Mouse (Mus musculus) heart, embryonic 13.5 days (tissue): ENCODE measurements at regions not wholly inside any gene's neighbourhood (a gene's known extent, or its start where the extent isn't known, plus 50 kb on each side); places are given as distances from the start of the nearest gene placed in this dataset.

Experiments
- ATAC-seq: fragments of 200-750 bp; cut with Nextera tagmentation; 2 replicates; pipeline ENCODE4 v1.8.0; 2017; ENCODE audit warnings: moderate TSS enrichment; ENCODE audit not compliant: insufficient number of reproducible peaks, low FRiP score, low TSS enrichment; ENCODE audit errors: extremely low read depth
- H3K27ac ChIP-seq: fragments of 300-500 bp; sonication (generic); replicated peaks from 2 replicates; pipeline ENCODE4 v1.5.1; 2015; ENCODE audit warnings: moderate library complexity, mild to moderate bottlenecking, inconsistent platforms
- H3K27me3 ChIP-seq: fragments of 300-500 bp; sonication (generic); replicated peaks from 2 replicates; pipeline ENCODE4 v1.6.1; 2015; ENCODE audit warnings: mild to moderate bottlenecking, inconsistent platforms
- H3K36me3 ChIP-seq: fragments of 300-500 bp; sonication (generic); 2 replicates; pipeline ENCODE4 v1.6.1; 2015; ENCODE audit warnings: mild to moderate bottlenecking, inconsistent platforms
- H3K4me1 ChIP-seq: fragments of 300-500 bp; sonication (generic); 2 replicates; pipeline ENCODE4 v1.6.1; 2015; ENCODE audit warnings: inconsistent platforms
- H3K4me2 ChIP-seq: fragments of 300-500 bp; sonication (generic); 2 replicates; pipeline ENCODE4 v1.6.1; 2015; ENCODE audit warnings: inconsistent platforms, mild to moderate bottlenecking, moderate library complexity
- H3K4me3 ChIP-seq: fragments of 300-500 bp; sonication (generic); 2 replicates; pipeline ENCODE4 v1.5.1; 2015; ENCODE audit warnings: moderate library complexity, mild to moderate bottlenecking, inconsistent platforms
- H3K9ac ChIP-seq: fragments of 300-500 bp; sonication (generic); 2 replicates; pipeline ENCODE4 v1.6.1; 2015; ENCODE audit warnings: inconsistent platforms, mild to moderate bottlenecking, moderate library complexity
- H3K9me3 ChIP-seq: fragments of 300-500 bp; sonication (generic); 2 replicates; pipeline ENCODE4 v1.6.1; 2016; ENCODE audit warnings: inconsistent platforms
- WGBS: fragments of 180-500 bp; shearing (Covaris S2); methylation state at CpG from one replicate; pipeline ENCODE4 v1.1.7; 2015; ENCODE audit warnings: mixed read lengths; 5-methylcytosine and 5-hydroxymethylcytosine counted together

DNA sequence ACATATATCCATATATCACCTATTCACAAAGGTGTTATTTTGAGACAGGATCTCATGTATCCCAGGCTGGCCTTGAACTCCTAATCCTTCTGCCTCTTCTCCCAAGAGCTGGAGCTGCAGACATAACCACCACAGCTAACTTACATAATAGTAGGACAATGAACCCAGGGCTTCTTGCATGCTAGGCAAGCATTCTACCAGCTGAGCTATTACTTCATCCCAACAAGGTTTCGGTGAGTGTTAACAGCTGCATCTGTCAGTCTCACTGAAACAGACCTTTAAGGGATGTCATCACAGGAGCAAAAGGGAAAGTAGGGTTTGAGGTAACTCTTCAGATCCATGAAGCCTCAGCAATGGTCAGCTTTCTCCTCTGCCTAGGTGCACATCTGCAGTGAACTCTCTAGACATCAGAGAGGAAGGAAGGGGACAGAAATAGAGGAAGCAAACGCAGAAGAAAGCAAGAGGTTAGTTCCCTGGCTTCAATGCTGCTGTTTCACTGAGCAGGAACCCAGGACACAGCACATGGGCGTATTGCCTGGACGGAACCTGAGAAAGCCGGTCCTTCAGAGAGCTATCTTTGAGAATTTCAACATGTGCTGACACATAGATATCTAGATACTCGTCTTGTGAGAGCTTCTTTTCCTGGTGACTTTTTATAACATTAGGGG is 163.1 kb downstream of the Pfkfb3 start:
- no peak for ATAC-seq
- no peaks in the 10 kb centered on the region for H3K4me1 ChIP-seq
- 39% methylated on average over 6 of the region's 6 CpGs for WGBS
- no peak overlapping the region for H3K9ac ChIP-seq
- no peak overlapping the region for H3K4me2 ChIP-seq
- no peaks in the 10 kb centered on the region for H3K27me3 ChIP-seq
- H3K36me3 ChIP-seq = no peaks in the 10 kb centered on the region
- no peak overlapping the region for H3K27ac ChIP-seq
- H3K9me3 ChIP-seq = no peaks in the 10 kb centered on the region
- no peak overlapping the region for H3K4me3 ChIP-seq

DNA sequence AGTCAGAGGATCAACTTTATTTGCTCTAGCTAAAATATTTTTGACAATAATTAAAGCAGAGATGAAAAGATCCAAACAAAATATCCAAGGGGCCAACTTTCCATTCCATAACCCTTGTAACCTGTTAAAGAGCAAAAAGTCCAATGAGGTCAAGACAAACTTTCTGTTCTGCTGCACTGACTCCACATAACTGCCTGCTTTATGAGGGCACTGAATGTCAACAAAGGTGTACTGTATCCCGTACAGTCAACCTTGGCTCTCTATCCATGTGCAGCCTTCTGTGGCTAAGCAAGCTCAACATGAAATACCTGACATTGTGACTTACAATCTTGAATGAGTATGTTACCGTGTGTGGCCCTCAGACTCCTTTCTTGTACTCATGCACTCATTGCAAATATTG is 166.3 kb downstream of the Pfkfb3 start:
- Histone ChIP-seq H3K4me1 (no peaks in the 10 kb centered on the region), H3K4me2 (no peak overlapping the region), H3K4me3 (no peak overlapping the region), H3K36me3 (no peaks in the 10 kb centered on the region), H3K9ac (no peak overlapping the region), H3K9me3 (no peaks in the 10 kb centered on the region), H3K27me3 (no peaks in the 10 kb centered on the region), H3K27ac (no peak overlapping the region)
- 67% methylated on average over 2 of the region's 2 CpGs for WGBS
- no peak for ATAC-seq

DNA sequence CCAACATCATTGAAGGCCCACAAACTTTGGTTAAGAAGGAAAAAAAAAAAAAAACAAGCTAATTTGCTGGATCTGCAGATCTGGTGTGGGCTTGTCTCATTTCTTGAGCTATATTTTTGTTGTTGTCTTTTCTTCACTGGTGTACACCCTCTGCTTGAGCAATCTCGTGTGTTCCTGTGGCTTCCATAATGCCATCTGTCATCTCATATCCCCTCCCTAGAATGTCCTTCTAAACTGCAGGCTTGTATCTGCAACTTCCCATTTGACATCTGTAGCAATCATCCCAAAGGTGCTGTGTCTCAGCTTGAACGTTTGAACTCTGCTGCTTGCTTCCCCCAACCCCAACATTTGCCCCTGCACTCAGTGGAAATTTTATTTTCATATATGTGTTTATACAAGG is 170.1 kb downstream of the Pfkfb3 start:
- H3K27me3 ChIP-seq = no peaks in the 10 kb centered on the region
- no peak overlapping the region for H3K27ac ChIP-seq
- no peaks in the 10 kb centered on the region for H3K9me3 ChIP-seq
- no peak for ATAC-seq
- H3K4me3 ChIP-seq = no peak overlapping the region
- H3K4me2 ChIP-seq = no peak overlapping the region
- no peaks in the 10 kb centered on the region for H3K36me3 ChIP-seq
- no peak overlapping the region for H3K9ac ChIP-seq
- no peaks in the 10 kb centered on the region for H3K4me1 ChIP-seq
- 54% methylated on average over 2 of the region's 2 CpGs for WGBS

DNA sequence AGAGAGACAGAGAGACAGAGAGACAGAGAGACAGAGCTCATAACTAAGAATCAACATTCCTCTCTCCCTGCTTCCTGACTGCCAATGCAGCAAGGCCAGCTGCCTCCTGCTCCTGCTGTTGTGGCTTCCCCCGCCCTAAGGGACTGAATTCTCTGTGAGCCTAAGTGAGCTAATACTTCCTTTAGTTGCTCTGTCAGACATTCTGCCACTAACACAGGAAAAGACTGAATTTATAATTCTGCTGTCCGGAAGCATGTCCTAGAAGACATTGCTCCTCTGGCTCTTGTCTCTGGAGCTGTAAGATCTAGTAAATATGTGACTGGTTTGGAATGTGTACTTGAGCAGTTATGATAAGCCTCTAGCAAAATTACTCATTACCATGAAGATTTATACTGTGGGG is 176.7 kb downstream of the Pfkfb3 start:
- Histone ChIP-seq H3K9ac (no peak overlapping the region), H3K27ac (peak overlapping the region; percentile 20; the same call in 1 of the 2 replicates), H3K36me3 (no peaks in the 10 kb centered on the region), H3K9me3 (no peaks in the 10 kb centered on the region), H3K4me1 (peaks cover 5% of the 10 kb centered on the region), H3K4me2 (no peak overlapping the region), H3K4me3 (no peak overlapping the region), H3K27me3 (no peaks in the 10 kb centered on the region)
- ATAC-seq = no peak
- WGBS = 44% methylated on average over 2 of the region's 2 CpGs

- no peak for ATAC-seq
- H3K36me3 ChIP-seq = no peaks in the 10 kb centered on the region
- H3K9me3 ChIP-seq = no peaks in the 10 kb centered on the region
- no peak overlapping the region for H3K4me3 ChIP-seq
- H3K27me3 ChIP-seq = no peaks in the 10 kb centered on the region
- no peak overlapping the region for H3K4me2 ChIP-seq
- no peak overlapping the region for H3K27ac ChIP-seq
- 68% methylated on average over 10 of the region's 10 CpGs for WGBS
- H3K9ac ChIP-seq = no peak overlapping the region
- peaks cover 5% of the 10 kb centered on the region for H3K4me1 ChIP-seq
Observed at GRCm38 (mm10) chr2:11375726-11376454, 178.0 kb downstream of the Pfkfb3 start.

DNA sequence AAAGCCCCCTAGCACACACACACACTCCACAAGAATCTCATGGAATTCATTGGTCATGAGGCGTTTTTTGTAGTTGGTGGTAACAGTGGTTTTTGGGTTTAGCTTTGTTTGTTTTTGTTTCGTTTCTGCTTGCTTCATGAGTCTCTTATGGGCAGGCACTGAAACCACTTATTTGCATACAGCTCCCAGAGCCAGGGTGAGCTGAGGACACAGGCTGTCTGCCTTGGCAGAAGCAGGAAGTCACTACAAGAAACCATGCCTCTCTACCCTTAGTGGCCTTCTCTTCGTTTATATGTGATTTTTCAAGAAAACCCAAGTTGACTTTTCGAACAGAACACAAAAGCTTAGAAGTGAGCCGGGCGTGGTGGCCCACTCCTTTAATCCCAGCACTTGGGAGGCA is 178.8 kb downstream of the Pfkfb3 start:
- no peak for ATAC-seq
- Histone ChIP-seq H3K27ac (no peak overlapping the region), H3K27me3 (no peaks in the 10 kb centered on the region), H3K9me3 (no peaks in the 10 kb centered on the region), H3K36me3 (no peaks in the 10 kb centered on the region), H3K4me3 (no peak overlapping the region), H3K4me2 (no peak overlapping the region), H3K9ac (no peak overlapping the region), H3K4me1 (peaks cover 5% of the 10 kb centered on the region)
- 55% methylated on average over 6 of the region's 6 CpGs for WGBS

- H3K9ac ChIP-seq = no peak overlapping the region
- no peaks in the 10 kb centered on the region for H3K4me1 ChIP-seq
- H3K27me3 ChIP-seq = no peaks in the 10 kb centered on the region
- ATAC-seq = no peak
- H3K4me3 ChIP-seq = no peak overlapping the region
- H3K9me3 ChIP-seq = no peaks in the 10 kb centered on the region
- no peak overlapping the region for H3K4me2 ChIP-seq
- H3K27ac ChIP-seq = no peak overlapping the region
- H3K36me3 ChIP-seq = no peaks in the 10 kb centered on the region
Observed at GRCm38 (mm10) chr2:11370273-11370672, 183.6 kb downstream of the Pfkfb3 start.

DNA sequence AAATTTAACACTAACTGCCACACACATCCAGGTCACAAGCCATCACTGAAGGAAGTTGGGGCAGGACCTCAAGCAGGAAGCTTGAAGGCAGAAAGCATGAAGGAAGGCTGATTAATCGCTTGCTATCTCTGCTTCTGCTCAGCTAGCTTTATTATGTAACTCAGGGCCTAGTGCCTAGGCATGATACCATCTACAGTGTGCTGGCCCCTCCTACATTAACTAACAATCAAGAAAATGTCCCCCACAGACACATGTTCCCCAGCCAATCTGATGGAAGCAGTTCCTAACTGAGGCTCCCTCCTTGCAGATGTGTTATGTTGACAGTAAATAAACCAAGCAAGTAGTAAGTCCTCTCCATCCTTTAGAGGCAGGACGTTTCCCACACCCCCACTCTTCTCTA is 186.6 kb downstream of the Pfkfb3 start:
- no peaks in the 10 kb centered on the region for H3K36me3 ChIP-seq
- H3K9me3 ChIP-seq = no peaks in the 10 kb centered on the region
- no peaks in the 10 kb centered on the region for H3K27me3 ChIP-seq
- H3K4me2 ChIP-seq = no peak overlapping the region
- no peak overlapping the region for H3K27ac ChIP-seq
- H3K4me1 ChIP-seq = no peaks in the 10 kb centered on the region
- WGBS = 57% methylated on average over 2 of the region's 2 CpGs
- no peak overlapping the region for H3K4me3 ChIP-seq
- H3K9ac ChIP-seq = no peak overlapping the region
- no peak for ATAC-seq

- H3K4me2 ChIP-seq = no peak overlapping the region
- no peak for ATAC-seq
- H3K9ac ChIP-seq = no peak overlapping the region
- WGBS = 69% methylated on average over 3 of the region's 3 CpGs
- no peaks in the 10 kb centered on the region for H3K9me3 ChIP-seq
- no peak overlapping the region for H3K27ac ChIP-seq
- no peaks in the 10 kb centered on the region for H3K27me3 ChIP-seq
- no peaks in the 10 kb centered on the region for H3K36me3 ChIP-seq
- no peaks in the 10 kb centered on the region for H3K4me1 ChIP-seq
- H3K4me3 ChIP-seq = no peak overlapping the region
Observed at GRCm38 (mm10) chr2:11365815-11366214, 188.1 kb downstream of the Pfkfb3 start.

GRCm38 (mm10) chr2:11365371-11365770 is 188.5 kb downstream of the Pfkfb3 start:
- Histone ChIP-seq H3K27ac (no peak overlapping the region), H3K27me3 (no peaks in the 10 kb centered on the region), H3K4me2 (no peak overlapping the region), H3K4me3 (no peak overlapping the region), H3K36me3 (no peaks in the 10 kb centered on the region), H3K9me3 (no peaks in the 10 kb centered on the region), H3K4me1 (no peaks in the 10 kb centered on the region), H3K9ac (no peak overlapping the region)
- no peak for ATAC-seq
- WGBS = 60% methylated on average over 4 of the region's 4 CpGs

DNA sequence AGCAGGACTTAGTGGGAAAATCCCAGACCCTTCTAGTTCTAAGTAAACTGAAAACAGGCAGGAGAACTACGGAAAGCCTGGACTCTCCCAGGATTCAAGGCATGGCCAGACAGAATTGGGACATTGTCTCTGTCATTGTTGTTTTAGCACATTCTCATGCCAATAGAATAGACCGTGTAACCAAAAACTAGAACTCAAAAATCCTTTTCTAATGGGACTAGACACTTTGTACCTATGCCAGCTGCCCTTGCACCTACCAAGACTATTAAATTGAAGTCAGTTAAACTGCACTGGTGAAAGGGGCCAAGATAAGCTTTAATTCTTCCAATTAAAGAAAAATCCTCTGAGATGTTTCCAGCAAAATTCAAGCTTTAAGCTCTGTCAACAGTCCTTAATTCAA is 189.8 kb downstream of the Pfkfb3 start:
- Histone ChIP-seq H3K9me3 (no peaks in the 10 kb centered on the region), H3K4me2 (no peak overlapping the region), H3K27me3 (no peaks in the 10 kb centered on the region), H3K36me3 (no peaks in the 10 kb centered on the region), H3K9ac (no peak overlapping the region), H3K27ac (no peak overlapping the region), H3K4me3 (no peak overlapping the region), H3K4me1 (no peaks in the 10 kb centered on the region)
- 67% methylated on average over 2 of the region's 2 CpGs for WGBS
- ATAC-seq = no peak

DNA sequence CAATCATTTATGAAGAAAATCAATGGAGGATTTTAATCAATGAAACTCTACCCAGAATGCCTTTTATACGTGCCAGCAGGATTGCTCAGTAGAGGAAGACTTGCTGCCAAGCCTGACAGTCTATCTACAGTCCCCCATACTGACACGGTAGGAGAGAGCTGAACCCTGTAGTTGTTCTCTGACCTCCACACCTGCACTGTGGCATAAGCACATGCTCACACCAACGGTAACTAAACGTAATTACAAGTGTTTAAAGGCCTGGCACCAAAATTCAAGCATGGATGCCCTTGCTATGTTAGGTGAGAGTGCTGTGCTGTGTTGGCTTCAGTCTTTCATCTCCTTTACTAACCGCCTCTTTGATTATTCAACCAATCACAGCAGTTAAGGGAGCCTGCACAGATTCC is 190.8 kb downstream of the Pfkfb3 start:
- whole genome bisulfite sequencing = 73% methylated on average over 5 of the region's 5 CpGs

More for the DNA sequence above, 190.8 kb downstream of the Pfkfb3 start:
- H3K4me2 ChIP-seq = no peak overlapping the region
- no peak overlapping the region for H3K9ac ChIP-seq
- no peak overlapping the region for H3K27ac ChIP-seq
- no peaks in the 10 kb centered on the region for H3K27me3 ChIP-seq
- no peaks in the 10 kb centered on the region for H3K9me3 ChIP-seq
- no peaks in the 10 kb centered on the region for H3K36me3 ChIP-seq
- H3K4me3 ChIP-seq = no peak overlapping the region
- no peak for ATAC-seq
- no peaks in the 10 kb centered on the region for H3K4me1 ChIP-seq
